Mouse (Mus musculus) C2C12 (cell line): ENCODE data around the gene Arhgap1. TPM values are rescaled to one million over a fixed set of nuclear protein-coding genes. Genes with fewer than 3 reads are reported as not detected.

ENCODE experiments used
- H3K27me3 ChIP-seq: one replicate; pipeline ENCODE4 v1.6.1; 2011; ENCODE audit not compliant: control insufficient read depth, insufficient read depth, insufficient read length
- H3K36me3 ChIP-seq: one replicate; pipeline ENCODE4 v1.6.1; 2011; ENCODE audit not compliant: control insufficient read depth, insufficient read depth
- H3K4me3 ChIP-seq: one replicate; pipeline ENCODE4 v1.5.1; 2011; ENCODE audit warnings: mild to moderate bottlenecking, control low read depth; ENCODE audit not compliant: poor library complexity, insufficient read depth, severe bottlenecking
- H3K79me2 ChIP-seq: one replicate; pipeline ENCODE4 v1.6.1; 2011; ENCODE audit not compliant: control insufficient read depth, insufficient read depth
- H3K79me3 ChIP-seq: one replicate; pipeline ENCODE4 v1.6.1; 2011; ENCODE audit warnings: low read depth, control low read depth
- H3ac ChIP-seq: one replicate; pipeline ENCODE3; 2011; ENCODE audit warnings: low read depth; ENCODE audit not compliant: control insufficient read depth, insufficient read length
- CEBPB ChIP-seq: IDR thresholded peaks from one replicate; pipeline ENCODE4 v1.6.1; 2011; ENCODE audit warnings: low read depth, mild to moderate bottlenecking, control low read depth, moderate library complexity
- CTCF ChIP-seq: IDR thresholded peaks from one replicate; pipeline ENCODE4 v1.5.1; 2011; ENCODE audit not compliant: control insufficient read depth, insufficient read depth, insufficient read length
- FOSL1 ChIP-seq: IDR thresholded peaks from one replicate; pipeline ENCODE4 v1.8.0; 2011; ENCODE audit warnings: mild to moderate bottlenecking, low read length; ENCODE audit not compliant: poor library complexity, insufficient read depth, severe bottlenecking
- MAX ChIP-seq: IDR thresholded peaks from one replicate; pipeline ENCODE4 v1.6.1; 2011; ENCODE audit warnings: mild to moderate bottlenecking, control low read depth
- MYOD1 ChIP-seq: IDR thresholded peaks from one replicate; pipeline ENCODE4 v1.6.1; 2011; ENCODE audit warnings: low read depth; ENCODE audit not compliant: control insufficient read depth, insufficient read length
- MYOG ChIP-seq: IDR thresholded peaks from one replicate; pipeline ENCODE4 v1.6.1; 2011; ENCODE audit not compliant: control insufficient read depth, insufficient read length; ENCODE audit errors: extremely low read depth
- USF1 ChIP-seq: IDR thresholded peaks from one replicate; pipeline ENCODE4 v1.6.1; 2011; ENCODE audit warnings: low read depth, mild to moderate bottlenecking, control low read depth, moderate library complexity
- polyA plus RNA-seq: library from polyadenylated mRNA; unstranded; fragments of >200 nt; fragmentation: generic; extraction: Trizol; gene quantifications from one replicate; pipeline ENCODE4 v1.2.1, GENCODE M21; 2012; ENCODE audit warnings: missing spikeins

Arhgap1 gene
- polyA plus RNA-seq, 1 experiment = 71.7 TPM

DNA sequence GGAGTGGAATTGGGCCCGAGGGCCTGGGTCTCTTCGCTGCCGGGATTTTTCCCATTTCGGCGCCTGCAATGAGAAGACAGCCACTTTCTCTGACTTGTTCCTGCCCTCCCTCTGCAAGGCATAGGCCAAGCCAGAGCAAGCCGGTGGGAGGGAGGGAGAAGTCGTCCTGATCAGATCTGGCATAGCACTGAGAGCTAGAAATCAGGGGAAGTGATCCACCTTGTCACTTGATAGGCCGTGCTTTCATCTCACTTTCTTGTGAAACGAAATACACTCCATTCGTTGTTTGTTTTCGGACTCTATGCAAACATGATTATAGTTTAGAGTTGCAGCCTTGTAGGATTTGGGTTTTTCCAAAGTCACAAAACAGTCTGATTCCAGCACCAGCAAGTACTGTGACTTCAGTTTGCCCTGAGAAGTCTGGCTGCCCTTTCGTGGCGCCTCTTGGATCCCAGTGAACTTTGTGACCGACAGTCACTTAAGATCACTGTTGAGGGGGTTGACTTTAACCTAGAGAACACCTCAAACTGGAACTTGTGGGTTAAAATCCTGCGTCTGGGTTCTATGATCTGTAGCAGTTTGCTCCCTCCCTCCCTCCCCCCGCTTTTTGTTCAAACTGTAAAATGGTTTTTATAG lies 818 bp downstream of the Arhgap1 start:
- TF ChIP-seq FOSL1 (no peak), USF1 (no peak), MYOD1 (no peak), CTCF (no peak), CEBPB (no peak), MYOG (no peak), MAX (no peak)
- Histone ChIP-seq H3K4me3 (peak overlapping the region; percentile 93), H3K79me3 (peaks cover 30% of the 10 kb centered on the region), H3K79me2 (peaks cover 86% of the 10 kb centered on the region), H3ac (peak overlapping the region; percentile 75), H3K36me3 (peaks cover 55% of the 10 kb centered on the region), H3K27me3 (no peaks in the 10 kb centered on the region)

- Histone ChIP-seq H3ac (no peak overlapping the region), H3K79me3 (peaks cover 30% of the 10 kb centered on the region), H3K27me3 (no peaks in the 10 kb centered on the region), H3K79me2 (peaks cover 75% of the 10 kb centered on the region), H3K36me3 (peaks cover 53% of the 10 kb centered on the region), H3K4me3 (no peak overlapping the region)
- no peak for TF ChIP-seq FOSL1
- TF ChIP-seq CTCF = no peak
- no peak for TF ChIP-seq MYOD1
- no peak for TF ChIP-seq USF1
- TF ChIP-seq CEBPB = no peak
- no peak for TF ChIP-seq MAX
- TF ChIP-seq MYOG = no peak
Measured at GRCm38 (mm10) chr2:91651458-91652258, 2.0 kb downstream of the Arhgap1 start.

DNA sequence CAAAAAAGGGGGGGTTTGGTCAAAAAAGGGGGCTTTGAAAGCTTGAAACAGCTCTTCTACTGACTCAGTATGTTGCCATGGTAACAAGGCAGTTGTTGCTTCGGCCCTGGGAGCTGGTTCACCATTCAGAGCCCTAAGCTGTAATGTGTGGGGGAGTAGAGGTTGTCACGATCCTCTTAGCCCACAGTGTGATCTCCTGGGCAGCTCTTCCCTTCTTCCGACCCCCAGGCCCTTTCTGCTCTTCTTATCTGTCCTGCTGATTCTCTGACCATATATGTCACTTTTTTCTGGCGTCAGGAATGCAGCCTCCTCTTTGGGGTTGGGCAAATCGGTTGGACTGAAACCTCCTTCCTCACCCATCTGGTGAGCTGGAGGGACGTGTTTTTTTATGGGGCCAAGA lies 3.2 kb downstream of the Arhgap1 start:
- Histone ChIP-seq H3K4me3 (no peak overlapping the region), H3K79me2 (peaks cover 63% of the 10 kb centered on the region), H3ac (no peak overlapping the region), H3K79me3 (peaks cover 27% of the 10 kb centered on the region), H3K27me3 (no peaks in the 10 kb centered on the region), H3K36me3 (peaks cover 51% of the 10 kb centered on the region)
- TF ChIP-seq MAX (no peak), USF1 (no peak), CTCF (no peak), CEBPB (no peak), MYOD1 (no peak), FOSL1 (no peak), MYOG (no peak)

- peaks cover 41% of the 10 kb centered on the region for H3K79me2 ChIP-seq
- TF ChIP-seq CEBPB (no peak), MAX (no peak), USF1 (no peak), FOSL1 (no peak), MYOD1 (no peak)
- peaks cover 11% of the 10 kb centered on the region for H3K79me3 ChIP-seq
- peaks cover 64% of the 10 kb centered on the region for H3K36me3 ChIP-seq
- H3ac ChIP-seq = no peak overlapping the region
- no peak overlapping the region for H3K4me3 ChIP-seq
- no peaks in the 10 kb centered on the region for H3K27me3 ChIP-seq
Measured at GRCm38 (mm10) chr2:91655388-91655787, 5.7 kb downstream of the Arhgap1 start.

DNA sequence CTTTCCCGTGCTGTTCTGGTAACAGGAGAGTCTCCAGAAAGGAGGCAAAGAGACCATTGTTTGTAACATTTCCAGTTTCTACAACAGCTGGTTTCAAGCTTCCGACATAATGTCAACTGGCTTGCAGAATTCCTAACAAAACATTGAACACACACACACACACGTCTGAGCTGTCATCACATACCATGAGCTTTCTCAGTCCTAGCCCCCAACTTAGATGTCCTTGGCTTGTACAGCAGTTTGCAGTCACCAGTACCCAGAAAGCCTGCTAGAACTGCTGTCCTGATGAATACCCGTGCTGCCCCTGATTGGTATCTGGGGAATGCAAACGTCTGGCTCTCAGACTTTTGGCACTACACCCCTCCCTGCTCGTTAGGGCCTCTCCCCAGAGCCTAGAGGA lies 6.2 kb downstream of the Arhgap1 start:
- TF ChIP-seq USF1 = no peak
- no peak for TF ChIP-seq MYOD1
- no peak for TF ChIP-seq CTCF
- TF ChIP-seq MYOG = no peak
- TF ChIP-seq MAX = no peak
- no peak for TF ChIP-seq CEBPB
- TF ChIP-seq FOSL1 = no peak
- H3K4me3 ChIP-seq = no peak overlapping the region
- peaks cover 67% of the 10 kb centered on the region for H3K36me3 ChIP-seq

More for the DNA sequence above, 6.2 kb downstream of the Arhgap1 start:
- peaks cover 7% of the 10 kb centered on the region for H3K79me3 ChIP-seq
- H3K79me2 ChIP-seq = peaks cover 37% of the 10 kb centered on the region
- H3K27me3 ChIP-seq = no peaks in the 10 kb centered on the region
- H3ac ChIP-seq = no peak overlapping the region
